Mouse (Mus musculus) E14TG2a.4 (cell line): ENCODE results near the gene Tob2.

Experiments used
- CTCF ChIP-seq: conservative IDR thresholded peaks from 2 replicates; pipeline ENCODE4 v1.5.1; 2014; ENCODE audit warnings: low read length
- POU5F1 ChIP-seq: IDR thresholded peaks from 2 replicates; pipeline ENCODE4 v1.6.1; 2014; ENCODE audit warnings: low read length, borderline replicate concordance

DNA sequence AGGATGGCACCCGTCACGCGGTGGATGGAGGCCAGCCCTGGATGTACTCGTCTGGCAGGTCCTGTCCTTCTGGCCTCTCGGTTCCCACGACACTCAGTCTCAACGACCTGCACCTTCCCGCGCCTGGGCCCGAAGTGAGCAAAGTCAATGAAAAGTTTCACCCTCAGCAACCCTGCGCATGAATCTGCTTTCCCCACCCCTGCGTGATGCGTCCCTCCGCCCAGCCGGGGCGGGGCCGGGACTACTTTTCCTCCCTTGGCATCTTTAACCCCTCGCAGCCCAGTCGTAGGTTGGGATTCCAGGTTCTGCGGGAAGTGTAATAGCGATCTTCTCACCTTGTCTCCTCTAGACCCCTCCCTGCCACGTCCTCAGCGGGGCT is 469 bp downstream of the Tob2 start:
- TF ChIP-seq CTCF, result no peak
- 0 out of 2 replicates have a peak, but pooled peaks have one; percentile 37 for TF ChIP-seq POU5F1
